Mouse (Mus musculus): Measurements from ENCODE around the gene Ndrg2. TPM values are rescaled to one million over a fixed set of nuclear protein-coding genes. Genes with fewer than 3 reads are reported as not detected.

The Ndrg2 gene
- polyA plus RNA-seq (2015; fragmentation: Nextera tagmentation; extraction: Ambion mirVana), result 338 and 429 TPM in 2 replicates

GRCm38 (mm10) chr14:51913960-51914762 lies at the start of gene Ndrg2:
Ndrg2 (minus strand) TSS chr14:51914158.
- peak within 1 kb of the TSS; percentile 85 for H3K9ac ChIP-seq (ENCODE audit: low read depth, low read length)
- H3K27me3 ChIP-seq (replicated peaks; ENCODE audit: control insufficient read depth, insufficient read depth, low read length), result no peaks in the 10 kb centered on the region
- H3K4me1 ChIP-seq (ENCODE audit: control insufficient read depth, insufficient read depth, low read depth, low read length), result peaks cover 10% of the 10 kb centered on the region
- H3K27ac ChIP-seq (ENCODE audit: low read depth, low read length), result peak within 1 kb of the TSS; percentile 86
- peak within 1 kb of the TSS; percentile 99 for H3K4me2 ChIP-seq (ENCODE audit: low read length)
- H3K36me3 ChIP-seq (ENCODE audit: control insufficient read depth, insufficient read depth, low read length), result 0 out of 2 replicates have a peak, but pooled peaks cover 2% of the 10 kb centered on the region
- peak within 1 kb of the TSS; percentile 71 for H3K4me3 ChIP-seq (ENCODE audit: low read length)
- under 1% methylated on average over 20 of the region's 23 CpGs for WGBS
- no peaks in the 10 kb centered on the region for H3K9me3 ChIP-seq (ENCODE audit: control insufficient read depth, low read length)
- ATAC-seq, result peak; percentile 82

DNA sequence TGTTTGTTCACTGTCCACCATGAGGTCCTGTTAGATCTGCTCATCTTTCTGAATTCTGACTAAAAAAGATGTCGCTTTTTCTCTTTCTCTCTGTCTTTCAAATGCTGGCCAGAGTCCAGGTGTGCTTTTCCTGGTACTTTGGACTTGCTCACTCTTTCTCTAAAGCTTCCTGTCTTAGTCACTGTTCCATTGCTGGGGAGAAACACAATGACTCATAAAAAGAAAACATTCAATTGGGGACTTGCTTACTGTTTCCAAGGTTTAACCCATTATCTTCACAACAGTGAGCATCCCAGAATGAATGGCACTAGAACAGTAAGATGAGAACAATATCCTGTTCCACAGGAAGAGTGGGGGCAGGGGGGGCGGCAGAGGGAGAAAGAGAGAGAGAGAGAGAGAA lies 46.4 kb upstream of the Ndrg2 start:
- ATAC-seq, result no peak
- H3K4me1 ChIP-seq (ENCODE audit: control insufficient read depth, insufficient read depth, low read depth, low read length), result no peaks in the 10 kb centered on the region
- no peaks in the 10 kb centered on the region for H3K9me3 ChIP-seq (ENCODE audit: control insufficient read depth, low read length)
- WGBS, result 93% methylated on average over 2 of the region's 2 CpGs
- H3K9ac ChIP-seq (ENCODE audit: low read depth, low read length), result no peak overlapping the region
- no peak overlapping the region for H3K27ac ChIP-seq (ENCODE audit: low read depth, low read length)
- H3K4me2 ChIP-seq (ENCODE audit: low read length), result no peak overlapping the region
- no peaks in the 10 kb centered on the region for H3K36me3 ChIP-seq (ENCODE audit: control insufficient read depth, insufficient read depth, low read length)
- no peak overlapping the region for H3K4me3 ChIP-seq (ENCODE audit: low read length)
- H3K27me3 ChIP-seq (replicated peaks; ENCODE audit: control insufficient read depth, insufficient read depth, low read length), result no peaks in the 10 kb centered on the region

GRCm38 (mm10) chr14:51943336-51943735 lies 29.4 kb upstream of the Ndrg2 start:
- H3K4me3 ChIP-seq (ENCODE audit: low read length), result no peak overlapping the region
- H3K27me3 ChIP-seq (replicated peaks; ENCODE audit: control insufficient read depth, insufficient read depth, low read length), result no peaks in the 10 kb centered on the region
- 88% methylated on average over 6 of the region's 6 CpGs for WGBS
- no peak for ATAC-seq
- H3K9me3 ChIP-seq (ENCODE audit: control insufficient read depth, low read length), result no peaks in the 10 kb centered on the region
- no peak overlapping the region for H3K27ac ChIP-seq (ENCODE audit: low read depth, low read length)
- no peaks in the 10 kb centered on the region for H3K36me3 ChIP-seq (ENCODE audit: control insufficient read depth, insufficient read depth, low read length)
- H3K4me1 ChIP-seq (ENCODE audit: control insufficient read depth, insufficient read depth, low read depth, low read length), result no peaks in the 10 kb centered on the region
- H3K9ac ChIP-seq (ENCODE audit: low read depth, low read length), result no peak overlapping the region
- no peak overlapping the region for H3K4me2 ChIP-seq (ENCODE audit: low read length)

DNA sequence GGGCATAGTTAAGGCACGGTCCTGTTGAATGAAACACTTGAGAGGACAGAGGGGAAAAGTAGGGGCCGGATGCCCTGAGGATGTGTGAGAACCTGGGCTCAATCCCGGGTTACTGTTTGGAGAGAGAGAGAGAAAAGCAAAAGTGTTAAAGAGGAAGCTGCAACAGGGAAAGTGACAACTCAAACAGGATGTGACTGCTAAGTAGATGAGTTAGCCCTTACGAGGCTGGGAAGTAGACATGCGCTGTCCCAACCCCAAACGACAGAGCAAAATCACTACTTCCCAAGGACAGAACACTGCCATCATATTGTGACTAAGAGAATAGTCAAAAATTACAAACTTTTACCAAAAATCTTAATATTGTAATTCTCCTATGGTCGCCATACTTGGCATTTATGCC lies 28.3 kb upstream of the Ndrg2 start:
- H3K36me3 ChIP-seq (ENCODE audit: control insufficient read depth, insufficient read depth, low read length), result no peaks in the 10 kb centered on the region
- no peak overlapping the region for H3K4me3 ChIP-seq (ENCODE audit: low read length)
- H3K4me2 ChIP-seq (ENCODE audit: low read length), result no peak overlapping the region
- H3K27ac ChIP-seq (ENCODE audit: low read depth, low read length), result no peak overlapping the region
- WGBS, result 75% methylated on average over 7 of the region's 7 CpGs
- H3K9ac ChIP-seq (ENCODE audit: low read depth, low read length), result no peak overlapping the region
- no peaks in the 10 kb centered on the region for H3K4me1 ChIP-seq (ENCODE audit: control insufficient read depth, insufficient read depth, low read depth, low read length)
- H3K27me3 ChIP-seq (replicated peaks; ENCODE audit: control insufficient read depth, insufficient read depth, low read length), result no peaks in the 10 kb centered on the region
- peaks cover 4% of the 10 kb centered on the region; the same call in 1 of the 2 replicates for H3K9me3 ChIP-seq (ENCODE audit: control insufficient read depth, low read length)
- ATAC-seq, result no peak

- Histone ChIP-seq H3K9me3 (ENCODE audit: control insufficient read depth, low read length) (peaks cover 4% of the 10 kb centered on the region; the same call in 1 of the 2 replicates), H3K4me1 (ENCODE audit: control insufficient read depth, insufficient read depth, low read depth, low read length) (no peaks in the 10 kb centered on the region), H3K36me3 (ENCODE audit: control insufficient read depth, insufficient read depth, low read length) (no peaks in the 10 kb centered on the region), H3K27me3 (replicated peaks; ENCODE audit: control insufficient read depth, insufficient read depth, low read length) (no peaks in the 10 kb centered on the region), H3K27ac (ENCODE audit: low read depth, low read length) (no peak overlapping the region), H3K9ac (ENCODE audit: low read depth, low read length) (no peak overlapping the region), H3K4me3 (ENCODE audit: low read length) (no peak overlapping the region), H3K4me2 (ENCODE audit: low read length) (no peak overlapping the region)
- no peak for ATAC-seq
- 58% methylated on average over 9 of the region's 9 CpGs for WGBS
These were observed 27.6 kb upstream of the Ndrg2 start for GRCm38 (mm10) chr14:51941577-51941976.

GRCm38 (mm10) chr14:51940944-51941560 lies 27.1 kb upstream of the Ndrg2 start:
- no peak overlapping the region for H3K27ac ChIP-seq (ENCODE audit: low read depth, low read length)
- WGBS, result 38% methylated on average over 8 of the region's 8 CpGs
- peaks cover 4% of the 10 kb centered on the region; the same call in 1 of the 2 replicates for H3K9me3 ChIP-seq (ENCODE audit: control insufficient read depth, low read length)
- H3K27me3 ChIP-seq (replicated peaks; ENCODE audit: control insufficient read depth, insufficient read depth, low read length), result no peaks in the 10 kb centered on the region
- H3K36me3 ChIP-seq (ENCODE audit: control insufficient read depth, insufficient read depth, low read length), result no peaks in the 10 kb centered on the region
- H3K4me1 ChIP-seq (ENCODE audit: control insufficient read depth, insufficient read depth, low read depth, low read length), result no peaks in the 10 kb centered on the region
- no peak overlapping the region for H3K4me2 ChIP-seq (ENCODE audit: low read length)
- H3K4me3 ChIP-seq (ENCODE audit: low read length), result no peak overlapping the region
- no peak for ATAC-seq
- no peak overlapping the region for H3K9ac ChIP-seq (ENCODE audit: low read depth, low read length)

DNA sequence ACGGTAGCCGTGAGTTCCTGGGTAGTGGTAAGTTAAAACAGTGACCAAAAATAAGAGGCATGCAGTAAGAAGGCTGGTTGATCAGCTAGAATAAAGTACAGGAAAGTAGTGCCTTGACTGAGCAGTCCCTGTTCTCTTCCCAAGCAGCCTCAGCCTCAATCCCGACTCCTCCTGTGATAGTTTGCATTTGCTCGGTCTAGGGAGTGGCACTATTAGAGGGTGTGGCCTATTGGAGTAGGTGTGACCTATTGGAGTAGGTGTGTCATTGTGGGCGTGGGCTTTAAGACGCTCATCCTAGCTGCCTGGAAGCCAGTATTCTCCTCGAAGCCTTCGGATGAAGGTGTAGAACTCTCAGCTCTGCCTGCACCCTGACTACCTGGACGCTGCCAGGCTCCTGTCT lies 25.0 kb upstream of the Ndrg2 start:
- ATAC-seq, result no peak
- Histone ChIP-seq H3K9ac (ENCODE audit: low read depth, low read length) (no peak overlapping the region), H3K4me2 (ENCODE audit: low read length) (no peak overlapping the region), H3K9me3 (ENCODE audit: control insufficient read depth, low read length) (peaks cover 4% of the 10 kb centered on the region; the same call in 1 of the 2 replicates), H3K27me3 (replicated peaks; ENCODE audit: control insufficient read depth, insufficient read depth, low read length) (no peaks in the 10 kb centered on the region), H3K27ac (ENCODE audit: low read depth, low read length) (no peak overlapping the region), H3K4me1 (ENCODE audit: control insufficient read depth, insufficient read depth, low read depth, low read length) (no peaks in the 10 kb centered on the region), H3K4me3 (ENCODE audit: low read length) (no peak overlapping the region), H3K36me3 (ENCODE audit: control insufficient read depth, insufficient read depth, low read length) (no peaks in the 10 kb centered on the region)
- WGBS, result 87% methylated on average over 9 of the region's 9 CpGs

DNA sequence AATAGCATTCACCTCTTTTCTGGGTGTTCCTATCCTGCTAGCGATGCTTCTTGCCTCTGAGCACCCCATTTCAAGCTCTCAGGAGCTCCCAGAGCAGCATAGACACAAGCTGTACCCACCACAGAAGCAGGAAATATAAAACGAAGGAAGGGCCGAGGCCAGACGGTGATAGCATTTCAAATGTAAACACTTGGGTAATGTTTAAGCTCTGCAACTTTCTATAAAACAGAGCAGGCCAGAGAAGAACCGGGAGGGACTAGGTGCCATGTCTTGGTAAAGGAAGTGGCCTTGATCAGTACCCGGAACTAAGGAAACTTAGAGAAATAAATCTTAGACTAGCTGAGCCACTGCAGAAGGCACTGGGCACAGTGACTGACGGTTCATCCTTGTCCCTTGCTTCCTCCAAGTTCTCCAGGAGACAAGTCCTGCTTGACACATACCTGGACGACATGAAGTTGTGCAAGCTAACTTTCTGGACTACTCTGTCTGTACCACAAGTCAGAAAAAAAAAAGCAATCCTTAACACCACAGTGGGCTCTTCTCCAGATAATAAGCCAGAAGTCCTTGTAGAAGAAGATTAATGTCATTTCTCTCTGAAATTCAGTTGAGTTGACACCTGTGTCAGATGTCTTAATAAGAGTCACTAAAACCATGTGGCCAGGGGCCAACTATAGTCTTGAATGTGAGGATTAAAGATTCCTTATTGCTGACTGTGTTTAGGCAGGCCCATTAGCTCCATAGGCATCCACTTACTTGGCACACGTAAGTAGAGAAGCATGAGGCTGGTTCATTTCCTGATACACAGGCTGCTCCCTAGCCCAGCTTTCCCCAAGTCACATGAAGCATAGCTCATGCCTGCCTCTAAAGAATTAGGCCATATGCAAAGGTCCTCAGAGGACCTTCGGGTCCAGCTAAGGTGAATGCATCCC lies 18.4 kb upstream of the Ndrg2 start:
- Histone ChIP-seq H3K9ac (ENCODE audit: low read depth, low read length) (no peak overlapping the region), H3K4me3 (ENCODE audit: low read length) (no peak overlapping the region), H3K27ac (ENCODE audit: low read depth, low read length) (no peak overlapping the region), H3K4me1 (ENCODE audit: control insufficient read depth, insufficient read depth, low read depth, low read length) (no peaks in the 10 kb centered on the region), H3K36me3 (ENCODE audit: control insufficient read depth, insufficient read depth, low read length) (no peaks in the 10 kb centered on the region), H3K4me2 (ENCODE audit: low read length) (no peak overlapping the region), H3K9me3 (ENCODE audit: control insufficient read depth, low read length) (no peaks in the 10 kb centered on the region), H3K27me3 (replicated peaks; ENCODE audit: control insufficient read depth, insufficient read depth, low read length) (no peaks in the 10 kb centered on the region)
- 77% methylated on average over 10 of the region's 10 CpGs for WGBS
- no peak for ATAC-seq
